Mouse (Mus musculus): ENCODE measurements at regions not wholly inside any gene's neighbourhood (a gene's known extent, or its start where the extent isn't known, plus 50 kb on each side); places are given as distances from the start of the nearest gene placed in this dataset.
A peak's percentile ranks its signal among the peaks of the same experiment; 100 is the strongest.

DNA sequence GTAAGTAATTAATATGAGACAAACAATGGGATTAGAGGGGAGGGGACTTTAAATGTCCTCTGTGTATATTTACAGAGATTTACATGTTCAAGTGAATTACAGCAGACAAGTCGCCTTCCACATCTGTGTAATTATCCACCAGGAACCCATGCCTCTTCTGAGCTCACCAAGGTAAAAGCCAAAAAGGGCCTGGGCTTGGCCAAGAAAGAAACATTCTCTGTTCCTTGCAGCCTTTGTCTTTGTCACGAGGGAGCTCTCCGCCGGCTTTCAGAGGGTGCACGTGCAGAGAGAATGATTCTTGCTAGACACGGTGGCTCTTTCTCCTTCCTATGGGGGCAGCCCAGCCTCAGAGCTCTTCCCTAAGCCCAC lies 195.6 kb downstream of the Spata18 start:
- no peak overlapping the region for H3K4me3 ChIP-seq
- no peak for ATAC-seq (ENCODE audit: insufficient number of reproducible peaks, insufficient read depth, low FRiP score, low TSS enrichment, low read depth)
- peaks cover 10% of the 10 kb centered on the region for H3K4me1 ChIP-seq
- H3K27me3 ChIP-seq, result no peaks in the 10 kb centered on the region
- no peak overlapping the region for H3K4me2 ChIP-seq
- no peaks in the 10 kb centered on the region for H3K36me3 ChIP-seq
- H3K9me3 ChIP-seq, result no peaks in the 10 kb centered on the region
- peak overlapping the region; percentile 76 for H3K27ac ChIP-seq
- WGBS, result 65% methylated on average over 6 of the region's 6 CpGs
- H3K9ac ChIP-seq, result no peak overlapping the region

- Histone ChIP-seq H3K4me2 (no peak overlapping the region), H3K4me3 (no peak overlapping the region), H3K27me3 (peaks cover 3% of the 10 kb centered on the region), H3K36me3 (no peaks in the 10 kb centered on the region), H3K27ac (no peak overlapping the region), H3K4me1 (peaks cover 33% of the 10 kb centered on the region), H3K9me3 (no peaks in the 10 kb centered on the region), H3K9ac (no peak overlapping the region)
- 58% methylated on average over 2 of the region's 2 CpGs for WGBS
- no peak for ATAC-seq (ENCODE audit: insufficient number of reproducible peaks, insufficient read depth, low FRiP score, low TSS enrichment, low read depth)
Measured at GRCm38 (mm10) chr5:73851501-73851900, 200.3 kb downstream of the Spata18 start.

- peak; percentile 80; the same call in 1 of the 2 replicates for ATAC-seq (ENCODE audit: insufficient number of reproducible peaks, insufficient read depth, low FRiP score, low TSS enrichment, low read depth)
- Histone ChIP-seq H3K4me2 (peak overlapping the region; percentile 50), H3K9ac (peak overlapping the region; percentile 44; the same call in 1 of the 2 replicates), H3K9me3 (no peaks in the 10 kb centered on the region), H3K4me3 (peak overlapping the region; percentile 18), H3K27me3 (peaks cover 3% of the 10 kb centered on the region), H3K4me1 (peaks cover 28% of the 10 kb centered on the region), H3K36me3 (no peaks in the 10 kb centered on the region), H3K27ac (peak overlapping the region; percentile 90)
- 18% methylated on average over 22 of the region's 22 CpGs for WGBS
Measured at GRCm38 (mm10) chr5:73854025-73854773, 203.0 kb downstream of the Spata18 start.

DNA sequence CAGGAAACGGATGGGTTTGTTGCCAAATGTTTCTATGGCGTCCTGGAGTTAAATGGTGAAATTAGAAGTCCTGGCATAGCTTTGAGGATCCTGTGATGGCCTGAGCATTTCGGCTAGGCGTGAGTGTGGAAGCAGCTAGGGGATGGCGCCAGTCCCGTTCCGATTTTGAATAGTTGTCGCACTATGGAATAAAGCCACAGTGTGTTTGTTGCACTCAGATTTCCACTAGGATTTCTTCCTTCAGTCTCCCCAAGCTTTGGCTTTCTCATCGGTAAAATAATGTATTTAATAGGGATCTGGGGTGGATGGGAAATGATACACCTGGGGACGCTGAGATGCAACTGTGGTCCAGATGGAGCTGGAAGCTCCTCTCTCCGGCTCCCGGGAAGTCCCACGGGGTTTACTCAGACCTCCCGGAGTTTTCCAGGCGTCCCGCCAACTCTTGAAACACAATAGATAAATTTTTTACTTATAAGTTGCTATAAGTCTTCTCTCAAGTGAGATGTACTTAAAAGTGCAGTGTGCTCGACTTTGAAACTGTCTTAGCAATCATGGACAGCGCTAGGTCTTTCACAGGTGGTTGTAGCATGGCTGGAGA lies 203.7 kb downstream of the Spata18 start:
- Histone ChIP-seq H3K4me1 (peaks cover 28% of the 10 kb centered on the region), H3K4me3 (peak overlapping the region; percentile 18), H3K9me3 (no peaks in the 10 kb centered on the region), H3K27me3 (peaks cover 3% of the 10 kb centered on the region), H3K9ac (peak overlapping the region; percentile 44; the same call in 1 of the 2 replicates), H3K36me3 (no peaks in the 10 kb centered on the region), H3K4me2 (peak overlapping the region; percentile 50), H3K27ac (peak overlapping the region; percentile 90)
- 45% methylated on average over 18 of the region's 18 CpGs for WGBS
- ATAC-seq (ENCODE audit: insufficient number of reproducible peaks, insufficient read depth, low FRiP score, low TSS enrichment, low read depth), result no peak

DNA sequence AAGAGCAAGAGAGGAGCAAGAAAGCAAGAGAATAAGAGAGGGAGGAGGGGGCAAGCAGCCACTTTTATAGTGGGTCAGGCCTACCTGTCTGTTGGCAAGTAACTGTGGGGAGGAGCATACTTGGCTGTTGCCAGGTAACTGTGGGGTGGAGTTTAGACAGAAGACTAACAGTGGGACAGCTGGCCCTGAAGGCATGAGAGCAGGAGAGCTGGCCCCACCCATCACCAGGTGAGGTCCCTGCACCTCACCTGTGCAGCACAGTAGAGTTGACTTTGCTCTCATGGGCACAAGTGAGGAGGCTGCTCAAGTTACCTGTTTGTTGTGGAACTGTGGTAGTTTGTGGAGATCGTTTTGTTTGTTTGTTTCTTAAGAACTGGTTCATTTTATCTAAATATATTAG lies 208.1 kb downstream of the Spata18 start:
- no peak overlapping the region for H3K27ac ChIP-seq
- no peak overlapping the region for H3K9ac ChIP-seq
- WGBS, result 66% methylated on average over 1 of the region's 1 CpGs
- no peak for ATAC-seq (ENCODE audit: insufficient number of reproducible peaks, insufficient read depth, low FRiP score, low TSS enrichment, low read depth)
- no peak overlapping the region for H3K4me2 ChIP-seq
- H3K4me1 ChIP-seq, result peaks cover 15% of the 10 kb centered on the region
- H3K27me3 ChIP-seq, result no peaks in the 10 kb centered on the region
- H3K36me3 ChIP-seq, result no peaks in the 10 kb centered on the region
- no peak overlapping the region for H3K4me3 ChIP-seq
- no peaks in the 10 kb centered on the region for H3K9me3 ChIP-seq

DNA sequence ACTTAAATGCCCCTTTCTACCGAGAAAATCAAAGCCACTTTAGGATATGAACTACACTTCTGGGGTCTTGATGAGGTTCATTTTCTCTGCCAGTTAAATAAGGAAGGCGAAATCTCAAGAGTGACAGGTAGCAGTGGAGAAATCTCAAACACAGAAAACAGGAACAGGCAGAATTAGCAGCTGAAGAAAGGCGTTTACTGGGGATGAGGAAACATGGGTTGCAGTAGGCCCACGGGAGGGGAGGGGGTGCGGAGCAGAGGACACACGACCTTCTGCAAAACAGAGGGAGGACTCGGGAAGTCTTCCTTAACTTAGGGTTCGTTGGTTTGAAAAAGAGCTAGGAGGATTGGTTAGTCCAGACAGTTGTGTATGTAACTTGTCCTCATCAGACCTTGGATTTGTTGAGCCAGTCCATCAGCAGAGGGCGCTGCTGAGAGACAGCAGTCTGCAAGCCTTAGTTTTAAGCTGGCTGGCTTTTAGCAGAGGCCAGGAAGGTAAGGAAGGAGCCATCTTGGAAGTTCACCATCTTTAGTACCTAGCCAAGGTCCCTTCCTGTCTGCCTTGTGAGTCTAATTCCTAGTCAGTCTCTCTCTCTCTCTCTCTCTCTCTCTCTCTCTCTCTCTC lies 204.0 kb downstream of the Usp46 start:
- no peak overlapping the region for H3K27ac ChIP-seq
- no peak overlapping the region for H3K9ac ChIP-seq
- no peaks in the 10 kb centered on the region for H3K27me3 ChIP-seq
- H3K4me2 ChIP-seq, result no peak overlapping the region
- H3K4me1 ChIP-seq, result no peaks in the 10 kb centered on the region
- H3K36me3 ChIP-seq, result no peaks in the 10 kb centered on the region
- WGBS, result 68% methylated on average over 9 of the region's 9 CpGs
- H3K9me3 ChIP-seq, result no peaks in the 10 kb centered on the region
- no peak overlapping the region for H3K4me3 ChIP-seq
- no peak for ATAC-seq (ENCODE audit: insufficient number of reproducible peaks, insufficient read depth, low FRiP score, low TSS enrichment, low read depth)

GRCm38 (mm10) chr5:73872641-73873421 lies 195.4 kb downstream of the Usp46 start:
- H3K36me3 ChIP-seq, result no peaks in the 10 kb centered on the region
- peaks cover 3% of the 10 kb centered on the region; the same call in 1 of the 2 replicates for H3K4me1 ChIP-seq
- H3K4me3 ChIP-seq, result no peak overlapping the region
- ATAC-seq (ENCODE audit: insufficient number of reproducible peaks, insufficient read depth, low FRiP score, low TSS enrichment, low read depth), result no peak
- 71% methylated on average over 9 of the region's 9 CpGs for WGBS
- no peak overlapping the region for H3K27ac ChIP-seq
- no peak overlapping the region for H3K9ac ChIP-seq
- H3K27me3 ChIP-seq, result no peaks in the 10 kb centered on the region
- no peak overlapping the region for H3K4me2 ChIP-seq
- no peaks in the 10 kb centered on the region for H3K9me3 ChIP-seq

DNA sequence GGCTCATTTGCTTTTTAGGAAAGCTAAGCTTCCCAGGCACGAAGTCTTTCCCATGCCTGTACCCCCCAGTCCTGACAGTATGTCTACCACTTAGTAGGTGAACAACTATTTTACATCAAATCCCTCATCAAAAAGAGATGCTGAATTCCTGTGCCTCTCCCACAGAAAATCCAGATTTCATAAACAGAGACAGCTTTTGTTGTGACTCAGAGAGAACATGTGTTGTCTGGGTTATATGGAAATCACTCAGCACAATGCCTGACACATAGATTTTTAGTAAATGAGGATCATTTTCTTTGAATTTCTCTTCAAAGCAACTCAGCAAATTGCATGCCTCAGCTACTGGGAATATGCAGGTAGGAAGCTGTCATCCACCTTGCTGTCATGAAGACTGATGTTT lies 193.5 kb downstream of the Usp46 start:
- Histone ChIP-seq H3K27ac (no peak overlapping the region), H3K27me3 (no peaks in the 10 kb centered on the region), H3K4me1 (peaks cover 3% of the 10 kb centered on the region; the same call in 1 of the 2 replicates), H3K9me3 (no peaks in the 10 kb centered on the region), H3K4me3 (no peak overlapping the region), H3K4me2 (no peak overlapping the region), H3K9ac (no peak overlapping the region), H3K36me3 (no peaks in the 10 kb centered on the region)
- ATAC-seq (ENCODE audit: insufficient number of reproducible peaks, insufficient read depth, low FRiP score, low TSS enrichment, low read depth), result no peak
- WGBS, result 68% methylated on average over 1 of the region's 1 CpGs

GRCm38 (mm10) chr5:73875847-73876246 lies 192.4 kb downstream of the Usp46 start:
- WGBS, result 70% methylated on average over 3 of the region's 3 CpGs
- peak overlapping the region; percentile 33; the same call in 1 of the 2 replicates for H3K27ac ChIP-seq
- peaks cover 3% of the 10 kb centered on the region; the same call in 1 of the 2 replicates for H3K4me1 ChIP-seq
- H3K4me3 ChIP-seq, result no peak overlapping the region
- no peaks in the 10 kb centered on the region for H3K9me3 ChIP-seq
- H3K9ac ChIP-seq, result no peak overlapping the region
- H3K36me3 ChIP-seq, result no peaks in the 10 kb centered on the region
- ATAC-seq (ENCODE audit: insufficient number of reproducible peaks, insufficient read depth, low FRiP score, low TSS enrichment, low read depth), result no peak
- H3K27me3 ChIP-seq, result no peaks in the 10 kb centered on the region
- H3K4me2 ChIP-seq, result no peak overlapping the region

DNA sequence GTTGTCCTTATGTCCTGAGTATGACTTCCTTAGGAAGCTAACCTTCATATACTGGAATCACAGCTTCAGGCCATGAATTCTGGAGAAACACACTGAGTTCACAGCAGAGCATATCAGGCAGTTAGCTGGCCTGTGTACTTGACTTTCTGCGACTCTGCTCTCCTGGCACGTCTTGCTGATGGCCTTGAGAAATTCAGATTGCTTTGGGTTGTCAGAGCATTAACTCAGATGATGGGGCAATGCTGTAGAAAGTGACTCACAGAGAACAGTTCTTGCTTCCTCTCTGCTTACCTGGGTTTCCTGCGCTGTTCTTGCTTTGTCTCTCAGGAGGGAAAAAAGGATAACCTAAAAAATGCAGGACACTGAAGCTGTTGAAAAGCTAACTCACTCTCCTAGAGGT lies 187.3 kb downstream of the Usp46 start:
- Histone ChIP-seq H3K9ac (no peak overlapping the region), H3K27ac (no peak overlapping the region), H3K36me3 (no peaks in the 10 kb centered on the region), H3K9me3 (no peaks in the 10 kb centered on the region), H3K4me1 (peaks cover 16% of the 10 kb centered on the region), H3K4me2 (no peak overlapping the region), H3K27me3 (no peaks in the 10 kb centered on the region), H3K4me3 (no peak overlapping the region)
- no peak for ATAC-seq (ENCODE audit: insufficient number of reproducible peaks, insufficient read depth, low FRiP score, low TSS enrichment, low read depth)
- WGBS, result 55% methylated on average over 3 of the region's 3 CpGs

- Histone ChIP-seq H3K4me3 (no peak overlapping the region), H3K27me3 (no peaks in the 10 kb centered on the region), H3K4me1 (peaks cover 15% of the 10 kb centered on the region), H3K36me3 (no peaks in the 10 kb centered on the region), H3K9me3 (no peaks in the 10 kb centered on the region), H3K27ac (no peak overlapping the region), H3K4me2 (no peak overlapping the region), H3K9ac (no peak overlapping the region)
- WGBS, result 22% methylated on average over 5 of the region's 5 CpGs
- no peak for ATAC-seq (ENCODE audit: insufficient number of reproducible peaks, insufficient read depth, low FRiP score, low TSS enrichment, low read depth)
Measured at GRCm38 (mm10) chr5:73881941-73882340, 186.3 kb downstream of the Usp46 start.

Data from embryonic facial prominence, embryonic 13.5 days (tissue).